Mouse (Mus musculus) heart, adult 2 months (tissue): ENCODE results near the gene Cdca4.

Experiments used
- CTCF ChIP-seq: fragments of 200-600 bp; IDR thresholded peaks from 2 replicates; pipeline ENCODE4 v1.8.1; 2022; ENCODE audit warnings: antibody characterized with exemption, mild to moderate bottlenecking, moderate library complexity
- EP300 ChIP-seq: fragments of 200-500 bp; IDR thresholded peaks from 2 replicates; pipeline ENCODE4 v1.6.1; 2011; ENCODE audit warnings: low read depth, low read length, control low read depth; ENCODE audit not compliant: insufficient read depth
- POLR2A ChIP-seq: fragments of 200-500 bp; IDR thresholded peaks from 2 replicates; pipeline ENCODE4 v1.6.1; 2011; ENCODE audit warnings: mild to moderate bottlenecking, low read depth, low read length, control low read depth; ENCODE audit not compliant: insufficient read depth

DNA sequence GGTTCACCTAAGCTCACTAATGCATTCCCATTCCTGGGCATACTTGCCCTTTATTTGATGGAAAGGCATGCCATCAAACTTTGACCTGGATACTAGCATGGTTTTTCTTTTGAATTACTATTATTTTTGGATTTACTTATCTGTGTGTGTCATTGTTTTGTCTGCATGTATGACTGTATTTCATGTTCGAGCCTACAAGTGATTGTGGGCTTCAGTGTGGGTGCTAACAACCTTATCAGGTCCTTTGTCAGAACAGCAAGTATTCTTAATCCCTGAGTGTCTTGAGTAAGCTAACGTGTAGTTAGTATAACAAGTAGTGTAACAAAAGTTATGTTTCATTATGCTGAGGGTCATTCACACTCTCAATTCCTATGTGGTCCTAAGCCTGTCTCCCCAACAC lies 918 bp upstream of the Cdca4 start:
- TF ChIP-seq CTCF, result no peak
- TF ChIP-seq POLR2A, result no peak
- TF ChIP-seq EP300, result no peak
